Mouse (Mus musculus) cerebellum, adult 9-10 months (tissue): ENCODE data around the gene Med17.

Experiments
- DNase-seq: peaks from one replicate; pipeline ENCODE4 v3.0.0; 2022

Gene Med17

GRCm38 (mm10) chr9:15287846-15288245 is 8.1 kb upstream of the Med17 start:
- no peak for DNase-seq

DNA sequence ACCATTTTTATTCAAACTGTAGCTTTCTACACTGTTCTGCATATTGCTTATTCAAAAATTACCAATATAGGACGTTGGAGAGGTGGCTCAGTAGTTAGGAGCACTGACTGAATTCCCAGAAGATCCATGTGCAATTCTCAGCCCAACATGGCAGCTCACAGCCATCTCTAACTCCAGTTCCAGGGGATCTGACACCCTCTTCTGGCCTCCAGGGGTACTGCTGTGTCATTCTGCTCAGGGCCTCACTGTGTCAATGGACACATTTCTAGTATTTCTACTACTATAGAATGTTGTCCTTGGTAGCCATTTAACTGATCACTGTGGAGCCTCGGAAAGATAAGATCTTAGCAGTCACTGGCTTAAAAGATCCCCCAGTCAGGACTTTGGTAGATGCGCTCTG is 5.7 kb upstream of the Med17 start:
- no peak for DNase-seq

DNA sequence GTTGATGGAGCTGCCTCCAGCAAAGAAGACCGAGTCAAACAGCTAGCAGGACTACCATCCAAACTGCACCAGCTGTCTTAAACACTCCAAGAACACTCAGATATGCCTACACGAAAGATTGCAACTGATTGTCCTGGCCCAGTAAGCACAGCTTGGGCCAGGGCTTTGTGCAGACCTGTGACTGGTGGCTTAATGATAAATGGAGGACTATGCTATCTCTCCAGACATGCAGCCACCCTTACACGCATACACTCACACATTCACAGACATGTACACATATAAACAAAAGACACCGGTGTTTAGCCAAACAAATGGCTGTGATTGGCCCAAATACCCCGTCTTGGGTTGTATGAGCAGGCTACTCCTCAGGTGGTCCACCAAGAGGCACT is 754 bp upstream of the Med17 start:
- no peak for DNase-seq

- no peak for DNase-seq
Measured at GRCm38 (mm10) chr9:15279139-15279648, 537 bp downstream of the Med17 start.

GRCm38 (mm10) chr9:15278343-15278742 is 1.4 kb downstream of the Med17 start:
- no peak for DNase-seq

DNA sequence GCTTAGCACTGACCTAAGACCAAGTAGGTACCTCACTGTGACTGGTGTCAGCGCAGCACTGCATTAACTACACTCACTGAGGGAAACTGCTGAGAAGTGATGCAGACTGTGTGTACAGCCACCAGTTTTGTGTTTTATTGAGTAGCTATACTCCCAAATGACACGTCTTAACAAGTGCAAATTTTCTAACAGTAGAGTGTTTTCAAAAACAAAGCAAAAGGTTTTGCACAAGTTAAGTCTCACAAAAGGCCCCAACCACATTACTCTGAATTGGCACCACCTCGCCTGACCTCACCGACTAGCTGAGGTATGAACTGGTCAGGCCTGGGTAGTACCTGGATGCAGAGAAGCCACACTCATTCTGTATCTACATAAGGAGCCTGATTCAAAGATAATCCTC is 2.9 kb downstream of the Med17 start:
- DNase-seq, result no peak

DNA sequence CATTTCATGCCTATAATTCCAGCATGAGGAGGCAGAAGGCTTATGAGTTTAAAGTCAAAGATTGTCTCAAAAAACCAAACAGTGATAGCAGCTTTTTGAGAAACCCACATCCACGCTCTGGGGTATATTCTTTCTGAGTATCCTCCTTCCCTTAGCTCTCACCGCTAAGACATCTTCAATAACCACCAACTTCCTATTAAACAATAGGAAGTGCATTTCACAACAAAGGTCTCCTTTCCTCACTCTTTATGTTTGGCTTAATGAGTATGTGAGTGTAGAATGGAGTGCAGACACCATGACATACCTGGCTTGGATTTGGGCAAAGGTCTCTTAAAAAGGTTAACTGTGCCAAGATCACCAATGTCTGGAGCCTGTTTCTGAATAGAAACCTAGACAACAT is 5.8 kb downstream of the Med17 start:
- no peak for DNase-seq

- peak; percentile 58 for DNase-seq
Measured at GRCm38 (mm10) chr9:15263487-15263886, 16.2 kb downstream of the Med17 start.

DNA sequence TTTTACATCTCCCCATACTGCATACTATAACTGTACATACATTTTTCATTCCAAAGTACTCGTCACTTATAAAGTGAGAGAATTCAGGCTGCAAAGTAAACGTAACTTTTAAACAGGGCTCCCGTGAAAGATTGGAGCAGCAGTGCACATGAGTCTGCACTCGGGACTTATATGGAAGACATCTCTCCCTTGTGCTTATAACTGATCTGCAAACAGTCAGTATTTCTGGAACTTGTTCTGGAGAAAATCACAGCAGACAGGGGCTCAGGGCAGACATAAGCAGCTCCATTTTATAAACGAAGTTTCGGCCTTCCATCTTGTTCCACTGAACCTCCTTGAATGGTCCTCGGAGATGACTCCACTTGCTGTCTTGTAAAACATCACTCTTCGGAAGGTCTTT is 17.8 kb downstream of the Med17 start:
- DNase-seq, result no peak

DNA sequence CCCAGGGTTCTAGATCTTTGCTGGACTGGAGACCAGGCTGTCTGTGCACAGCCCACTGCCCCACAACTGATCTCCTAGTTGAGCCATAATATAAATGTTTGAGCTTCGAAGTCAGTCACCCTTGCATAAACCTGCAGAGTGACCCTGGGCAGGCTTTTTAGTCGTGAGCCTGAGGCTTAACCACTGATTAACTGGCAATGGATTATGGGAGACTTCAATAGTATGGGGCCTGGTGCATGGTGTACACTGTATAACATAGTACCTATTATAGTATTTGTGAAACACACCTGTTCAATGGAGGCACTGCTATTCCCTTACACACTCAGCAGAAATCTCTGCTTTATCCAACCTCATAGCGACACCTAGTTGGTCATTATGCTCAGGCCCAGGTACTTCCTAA is 23.5 kb downstream of the Med17 start:
- DNase-seq, result no peak

- DNase-seq, result no peak
Measured at GRCm38 (mm10) chr9:15254501-15254900, 25.2 kb downstream of the Med17 start.

- no peak for DNase-seq
Measured at GRCm38 (mm10) chr9:15252196-15252595, 27.5 kb downstream of the Med17 start.

- no peak for DNase-seq
Measured at GRCm38 (mm10) chr9:15250376-15250775, 29.4 kb downstream of the Med17 start.

DNA sequence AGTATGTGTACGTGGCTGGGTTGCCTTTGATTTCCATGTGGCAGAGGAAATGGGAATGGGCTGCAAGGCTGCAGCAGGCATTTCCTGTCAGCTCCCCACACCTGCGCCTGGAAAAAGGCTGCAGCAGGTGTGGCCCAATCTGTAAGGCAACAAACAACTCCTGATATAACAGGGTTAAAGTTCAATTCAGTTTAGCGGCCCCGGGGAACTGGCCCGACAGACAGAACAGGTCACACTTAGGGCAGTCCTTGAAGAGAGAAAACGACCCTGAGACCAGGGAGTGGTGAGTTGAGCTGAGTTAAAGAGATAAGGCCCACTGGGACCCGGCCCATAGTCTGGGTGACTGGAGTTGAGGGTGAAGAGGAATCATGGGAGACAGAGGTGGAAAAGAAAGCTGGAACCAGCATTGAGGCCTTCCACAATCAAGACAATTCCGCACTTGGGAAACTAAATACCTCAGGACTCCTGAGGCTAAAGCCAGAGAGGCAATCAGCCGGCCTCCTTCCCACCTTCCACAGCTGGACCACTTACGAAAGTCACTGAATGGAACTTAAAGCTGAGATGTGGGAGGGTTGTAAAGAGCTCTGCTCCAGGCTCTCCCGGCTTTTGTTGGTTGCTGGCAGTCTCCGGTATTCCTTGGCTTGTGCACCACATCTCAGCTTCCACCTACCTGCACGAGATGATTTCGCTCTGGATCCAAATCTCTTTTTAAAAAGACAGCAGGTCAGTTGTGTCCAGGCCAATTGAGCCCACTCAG is 34.2 kb downstream of the Med17 start:
- DNase-seq, result no peak

GRCm38 (mm10) chr9:15242130-15242529 is 37.6 kb downstream of the Med17 start:
- DNase-seq, result no peak

GRCm38 (mm10) chr9:15241596-15241939 is 38.2 kb downstream of the Med17 start:
- no peak for DNase-seq

DNA sequence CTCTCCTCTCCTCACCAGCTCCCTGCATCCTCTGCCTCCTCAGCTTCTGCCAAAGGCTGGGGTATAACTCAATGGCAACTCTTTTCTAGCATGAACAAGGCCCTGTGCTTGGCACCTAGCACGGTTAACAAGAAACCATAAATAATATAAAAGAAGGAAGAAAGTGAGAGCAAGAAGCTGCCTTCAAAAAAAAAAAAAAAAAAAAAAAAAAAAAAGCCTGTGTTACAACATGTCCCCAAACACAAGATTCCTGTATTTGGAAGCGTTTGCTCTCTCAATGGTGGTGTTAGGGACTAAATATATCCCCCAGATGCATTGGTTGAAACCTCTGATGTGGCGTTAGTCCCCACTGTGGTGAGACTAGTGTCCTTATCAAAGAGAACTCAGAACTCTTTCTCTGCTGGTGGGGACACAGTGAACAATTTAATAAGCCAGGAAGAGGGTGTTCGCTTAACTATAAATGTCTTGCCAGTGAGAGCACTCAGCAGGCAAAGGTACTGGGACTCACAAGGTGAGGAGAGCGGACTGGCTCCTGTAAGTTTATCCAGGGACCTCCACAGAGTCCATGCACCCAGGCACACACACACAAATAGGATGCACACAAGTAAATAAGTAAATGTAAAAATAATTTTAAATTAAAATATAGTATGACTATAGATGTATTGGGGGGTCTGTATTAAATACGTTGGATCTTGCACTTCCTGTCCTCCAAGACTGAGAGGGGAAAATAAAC is 38.7 kb downstream of the Med17 start:
- DNase-seq, result no peak

DNA sequence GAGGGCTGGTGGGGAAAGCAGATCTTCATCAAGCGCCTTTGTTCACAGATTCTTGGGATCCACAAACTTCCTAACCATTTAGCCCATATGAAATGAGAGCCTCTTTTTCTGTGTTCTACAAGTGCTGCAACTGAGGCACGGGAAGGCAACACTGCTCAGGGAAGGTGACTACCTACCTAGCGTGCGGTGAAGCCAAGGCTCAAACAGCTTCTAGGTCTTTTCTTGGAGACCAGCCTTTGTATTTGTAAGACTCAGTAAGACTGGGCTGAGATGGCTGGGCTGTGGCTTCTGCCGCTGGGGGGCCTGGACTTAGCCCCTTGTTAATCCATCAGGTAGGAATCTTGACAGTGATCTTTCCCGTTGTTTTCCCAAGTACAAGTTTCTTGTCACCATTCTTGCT is 39.7 kb downstream of the Med17 start:
- no peak for DNase-seq

DNA sequence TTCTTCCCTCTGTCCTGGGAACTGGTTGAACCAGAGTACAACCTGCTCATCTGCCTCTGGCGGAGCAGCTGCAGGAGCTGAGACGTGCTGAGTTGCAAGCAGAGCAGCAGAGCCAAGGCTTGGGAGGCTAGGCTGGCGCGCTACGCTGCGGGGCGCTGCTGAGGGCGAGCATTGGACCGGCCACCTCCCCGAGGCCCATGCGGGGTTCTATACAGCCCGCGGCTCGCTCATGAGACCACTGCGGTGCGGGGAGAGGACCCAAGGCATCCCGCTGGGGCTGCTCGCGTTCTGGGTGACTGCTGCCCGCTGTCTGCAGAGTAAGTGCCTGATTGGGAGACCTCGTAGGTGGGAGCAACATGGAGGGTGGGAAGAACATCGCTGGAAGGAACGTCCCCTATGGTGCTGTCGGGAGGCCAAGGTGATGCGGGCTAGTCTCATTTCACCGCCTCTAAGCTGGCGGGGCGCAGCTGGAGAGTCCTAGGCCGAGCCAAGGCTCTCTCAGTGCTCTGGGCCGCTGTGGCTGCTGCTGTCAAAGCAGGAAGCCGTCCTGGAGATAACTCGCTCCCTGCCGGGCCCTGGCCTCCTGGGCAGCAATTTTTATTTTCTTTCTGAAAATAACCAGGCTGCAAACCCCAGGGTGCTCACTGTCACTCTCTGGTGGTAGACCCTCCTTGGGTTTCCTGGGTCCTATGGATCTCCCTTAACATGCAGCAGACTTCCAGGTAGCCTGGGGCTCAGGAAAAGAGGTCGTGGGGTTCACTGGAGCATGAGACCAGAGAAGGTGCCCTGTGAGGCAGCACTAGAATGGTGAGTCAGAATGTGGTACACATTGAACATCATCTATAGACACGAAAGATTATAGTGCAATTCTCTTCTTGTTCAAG is 40.4 kb downstream of the Med17 start, which contains the start of gene Vstm5:
Gene Vstm5, plus strand, starts transcription at position 4 of the 884 bp plus-strand sequence.
- no peak for DNase-seq

DNA sequence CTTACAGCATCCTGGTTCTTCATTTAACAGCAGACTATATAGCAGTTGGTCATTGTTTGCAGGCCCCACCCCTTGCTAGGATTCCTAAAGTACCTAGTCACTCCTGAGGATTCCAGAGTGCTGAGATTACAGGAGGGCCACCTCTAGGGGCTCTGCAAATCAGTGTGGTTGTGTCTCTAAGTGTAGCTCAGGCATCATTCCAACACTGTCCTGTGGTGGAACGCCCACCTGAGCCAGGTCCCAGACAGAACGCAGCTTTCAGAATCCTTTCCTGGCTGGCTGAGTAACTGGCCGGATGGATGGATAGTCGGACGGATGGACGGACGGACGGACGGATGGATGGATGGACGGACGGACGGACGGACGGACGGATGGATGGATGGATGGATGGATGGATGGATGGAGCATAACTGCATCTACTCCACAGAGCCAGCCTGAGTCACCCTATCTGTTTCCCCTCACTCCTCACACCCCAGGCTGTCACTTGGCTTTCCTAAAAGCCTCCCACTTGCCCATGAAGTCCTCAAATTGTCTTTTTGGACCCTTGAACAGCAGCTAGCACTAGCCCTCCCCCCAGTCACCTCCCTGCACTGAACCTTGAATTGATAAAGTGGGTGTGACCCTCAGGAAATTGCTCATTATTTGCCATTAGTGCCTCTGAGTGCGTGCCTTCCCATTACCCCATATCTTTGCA is 41.3 kb downstream of the Med17 start:
- no peak for DNase-seq

DNA sequence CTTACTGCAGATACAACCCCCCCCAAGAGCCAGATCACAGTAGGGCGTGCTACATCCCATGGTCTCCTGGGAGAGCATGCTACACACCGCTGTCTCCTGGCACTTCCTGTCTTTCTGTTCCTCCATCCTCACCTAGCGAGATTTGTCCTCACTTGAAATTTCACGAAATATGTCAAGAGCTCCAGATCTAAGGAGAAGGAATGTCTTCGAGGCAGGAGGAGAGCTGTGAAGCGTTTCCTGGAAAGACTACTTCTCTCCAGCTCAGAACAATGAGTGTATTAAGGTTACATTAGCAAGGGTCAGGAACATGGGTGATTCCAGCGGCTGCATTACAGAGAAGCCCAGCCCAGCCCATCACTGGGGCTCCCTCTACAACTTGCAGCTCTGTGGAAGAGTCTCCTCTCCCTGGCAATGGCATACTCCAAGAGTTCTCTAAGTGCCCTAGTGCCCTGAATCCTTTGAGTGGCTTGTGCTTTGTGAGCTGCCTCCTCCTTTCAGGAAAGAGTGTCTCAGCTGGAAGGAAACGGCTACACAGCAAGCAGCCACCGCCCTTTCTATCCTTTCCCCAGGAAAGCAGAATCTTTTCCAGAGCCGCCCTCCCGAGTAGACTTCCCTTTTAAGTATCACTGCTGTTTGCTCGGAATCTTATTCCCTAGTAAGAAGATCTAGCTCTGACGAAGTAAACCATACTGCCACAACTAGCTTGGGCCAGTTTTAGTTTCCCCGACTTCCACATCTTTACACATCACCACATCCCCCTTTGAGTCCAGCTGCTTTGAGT is 42.0 kb downstream of the Med17 start:
- no peak for DNase-seq

DNA sequence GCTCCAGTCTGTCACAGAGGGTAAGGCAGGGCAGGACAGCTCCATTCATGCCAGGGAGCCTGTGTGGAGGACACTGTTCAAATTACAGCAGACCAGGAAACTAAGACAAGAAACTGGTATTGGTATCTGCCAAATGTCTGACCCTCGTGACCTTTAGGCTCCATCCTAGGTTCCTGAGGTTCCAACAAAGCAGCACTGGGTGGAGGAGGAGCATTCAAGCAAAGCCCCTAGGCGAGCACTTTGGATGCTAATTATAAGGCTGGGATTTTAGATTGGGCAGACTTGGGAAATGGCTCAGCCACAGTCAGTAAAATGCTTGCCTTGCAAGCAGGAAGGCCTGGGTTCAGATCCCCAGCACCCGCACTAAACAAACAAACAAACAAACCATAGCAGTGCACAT is 43.7 kb downstream of the Med17 start:
- no peak for DNase-seq
